Mouse (Mus musculus) forebrain, embryonic 15.5 days (tissue): Measurements from ENCODE around the gene Cryaa. TPM values are rescaled to one million over a fixed set of nuclear protein-coding genes. Genes with fewer than 3 reads are reported as not detected.

ENCODE experiments used
- ATAC-seq: fragments of 200-750 bp; cut with Nextera tagmentation; replicated peaks from 2 replicates; pipeline ENCODE4 v1.8.0; 2017; ENCODE audit warnings: mild to moderate bottlenecking, moderate TSS enrichment, moderate library complexity
- H3K27ac ChIP-seq: fragments of 300-500 bp; sonication (generic); replicated peaks from 2 replicates; pipeline ENCODE4 v1.5.1; 2015; ENCODE audit warnings: mild to moderate bottlenecking, inconsistent platforms
- H3K27me3 ChIP-seq: fragments of 300-500 bp; sonication (generic); 2 replicates; pipeline ENCODE4 v1.6.1; 2015; ENCODE audit warnings: inconsistent platforms
- H3K36me3 ChIP-seq: fragments of 300-500 bp; sonication (generic); 2 replicates; pipeline ENCODE4 v1.6.1; 2015; ENCODE audit warnings: mild to moderate bottlenecking, inconsistent platforms
- H3K4me1 ChIP-seq: fragments of 300-500 bp; sonication (generic); 2 replicates; pipeline ENCODE4 v1.6.1; 2015; ENCODE audit warnings: inconsistent platforms
- H3K4me2 ChIP-seq: fragments of 300-500 bp; sonication (generic); replicated peaks from 2 replicates; pipeline ENCODE4 v1.6.1; 2015; ENCODE audit warnings: mild to moderate bottlenecking, inconsistent platforms
- H3K4me3 ChIP-seq: fragments of 300-500 bp; sonication (generic); 2 replicates; pipeline ENCODE4 v1.5.1; 2015; ENCODE audit warnings: mild to moderate bottlenecking, inconsistent platforms
- H3K9ac ChIP-seq: fragments of 300-500 bp; sonication (generic); replicated peaks from 2 replicates; pipeline ENCODE4 v1.6.1; 2015; ENCODE audit warnings: mild to moderate bottlenecking, inconsistent platforms
- H3K9me3 ChIP-seq: fragments of 300-500 bp; sonication (generic); 2 replicates; pipeline ENCODE4 v1.6.1; 2016; ENCODE audit warnings: inconsistent platforms
- WGBS: fragments of 180-500 bp; shearing (Covaris S2); methylation state at CpG from one replicate; pipeline ENCODE4 v1.1.7; 2015; ENCODE audit warnings: mixed read lengths; 5-methylcytosine and 5-hydroxymethylcytosine counted together
- polyA plus RNA-seq: library from polyadenylated mRNA; unstranded; fragments of >200 nt; fragmentation: Nextera tagmentation; extraction: Ambion mirVana; gene quantifications from 2 replicates; pipeline ENCODE4 v1.2.1, GENCODE M21; 2015

Cryaa gene
- not detected in 2 replicates for polyA plus RNA-seq

GRCm38 (mm10) chr17:31677507-31677906 lies at the start of gene Cryaa:
Gene Cryaa, plus strand, starts transcription at chr17:31677807.
- H3K9ac ChIP-seq, result no peak within 1 kb of the TSS
- no peak for ATAC-seq
- WGBS, result 84% methylated on average over 8 of the region's 8 CpGs
- H3K4me1 ChIP-seq, result no peaks in the 10 kb centered on the region
- H3K9me3 ChIP-seq, result no peaks in the 10 kb centered on the region
- H3K36me3 ChIP-seq, result no peaks in the 10 kb centered on the region
- H3K27ac ChIP-seq, result no peak within 1 kb of the TSS
- no peak within 1 kb of the TSS for H3K4me3 ChIP-seq
- no peak within 1 kb of the TSS for H3K4me2 ChIP-seq
- 0 out of 2 replicates have a peak, but pooled peaks cover 3% of the 10 kb centered on the region for H3K27me3 ChIP-seq

- 91% methylated on average over 2 of the region's 2 CpGs for WGBS
Observed at GRCm38 (mm10) chr17:31627961-31628360, 49.6 kb upstream of the Cryaa start.

GRCm38 (mm10) chr17:31631081-31631800 lies 46.4 kb upstream of the Cryaa start:
- H3K9me3 ChIP-seq, result no peaks in the 10 kb centered on the region
- H3K4me1 ChIP-seq, result peaks cover 1% of the 10 kb centered on the region
- H3K9ac ChIP-seq, result no peak overlapping the region
- H3K4me2 ChIP-seq, result no peak overlapping the region
- 84% methylated on average over 10 of the region's 10 CpGs for WGBS
- H3K36me3 ChIP-seq, result no peaks in the 10 kb centered on the region
- no peak overlapping the region for H3K27ac ChIP-seq
- ATAC-seq, result no peak
- H3K4me3 ChIP-seq, result no peak overlapping the region
- H3K27me3 ChIP-seq, result no peaks in the 10 kb centered on the region

More at GRCm38 (mm10) chr17:31627961-31628360, 49.6 kb upstream of the Cryaa start:
- Histone ChIP-seq H3K27ac (no peak overlapping the region), H3K4me2 (no peak overlapping the region), H3K36me3 (no peaks in the 10 kb centered on the region), H3K4me1 (no peaks in the 10 kb centered on the region), H3K9me3 (no peaks in the 10 kb centered on the region), H3K4me3 (no peak overlapping the region), H3K9ac (no peak overlapping the region), H3K27me3 (no peaks in the 10 kb centered on the region)
- no peak for ATAC-seq

- no peak for ATAC-seq
- H3K4me1 ChIP-seq, result peaks cover 19% of the 10 kb centered on the region
- no peak overlapping the region for H3K4me2 ChIP-seq
- no peak overlapping the region for H3K9ac ChIP-seq
- no peaks in the 10 kb centered on the region for H3K9me3 ChIP-seq
- WGBS, result 71% methylated on average over 6 of the region's 6 CpGs
- no peak overlapping the region for H3K4me3 ChIP-seq
- no peak overlapping the region for H3K27ac ChIP-seq
- H3K36me3 ChIP-seq, result no peaks in the 10 kb centered on the region
- no peaks in the 10 kb centered on the region for H3K27me3 ChIP-seq
Observed at GRCm38 (mm10) chr17:31633007-31633406, 44.6 kb upstream of the Cryaa start.

- no peaks in the 10 kb centered on the region for H3K27me3 ChIP-seq
- no peaks in the 10 kb centered on the region for H3K36me3 ChIP-seq
- H3K9ac ChIP-seq, result no peak overlapping the region
- H3K9me3 ChIP-seq, result no peaks in the 10 kb centered on the region
- no peak overlapping the region for H3K27ac ChIP-seq
- WGBS, result 69% methylated on average over 5 of the region's 5 CpGs
- no peak overlapping the region for H3K4me3 ChIP-seq
- no peak for ATAC-seq
- H3K4me1 ChIP-seq, result peaks cover 29% of the 10 kb centered on the region
- no peak overlapping the region for H3K4me2 ChIP-seq
Observed at GRCm38 (mm10) chr17:31634896-31635295, 42.7 kb upstream of the Cryaa start.

GRCm38 (mm10) chr17:31635781-31636180 lies 41.8 kb upstream of the Cryaa start:
- no peak overlapping the region for H3K27ac ChIP-seq
- peak overlapping the region; percentile 98; the same call in 1 of the 2 replicates for H3K4me2 ChIP-seq
- WGBS, result 65% methylated on average over 11 of the region's 11 CpGs
- no peaks in the 10 kb centered on the region for H3K27me3 ChIP-seq
- H3K36me3 ChIP-seq, result no peaks in the 10 kb centered on the region
- ATAC-seq, result no peak
- peaks cover 30% of the 10 kb centered on the region for H3K4me1 ChIP-seq
- H3K9me3 ChIP-seq, result no peaks in the 10 kb centered on the region
- no peak overlapping the region for H3K9ac ChIP-seq
- H3K4me3 ChIP-seq, result peak overlapping the region; percentile 52; the same call in 1 of the 2 replicates

GRCm38 (mm10) chr17:31636277-31636941 lies 41.2 kb upstream of the Cryaa start:
- 4% methylated on average over 45 of the region's 45 CpGs for WGBS
- no peak overlapping the region; the same call in 1 of the 2 replicates for H3K27ac ChIP-seq
- ATAC-seq, result peak; percentile 47

GRCm38 (mm10) chr17:31636942-31637811 lies 40.4 kb upstream of the Cryaa start, which contains the start of gene Cbs:
Gene Cbs, minus strand, starts transcription at chr17:31637238.
- Histone ChIP-seq H3K4me2 (peak within 1 kb of the TSS; percentile 98), H3K4me1 (peaks cover 30% of the 10 kb centered on the region), H3K36me3 (no peaks in the 10 kb centered on the region), H3K27me3 (no peaks in the 10 kb centered on the region), H3K4me3 (peak within 1 kb of the TSS; percentile 52), H3K9ac (peak within 1 kb of the TSS; percentile 44), H3K9me3 (no peaks in the 10 kb centered on the region), H3K27ac (peak within 1 kb of the TSS; percentile 76)
- 2% methylated on average over 61 of the region's 61 CpGs for WGBS
- ATAC-seq, result peak; percentile 82

More at GRCm38 (mm10) chr17:31636277-31636941, 41.2 kb upstream of the Cryaa start:
- peaks cover 30% of the 10 kb centered on the region for H3K4me1 ChIP-seq
- H3K4me3 ChIP-seq, result peak overlapping the region; percentile 52
- H3K4me2 ChIP-seq, result peak overlapping the region; percentile 98
- H3K27me3 ChIP-seq, result no peaks in the 10 kb centered on the region
- no peaks in the 10 kb centered on the region for H3K9me3 ChIP-seq
- H3K36me3 ChIP-seq, result no peaks in the 10 kb centered on the region
- H3K9ac ChIP-seq, result peak overlapping the region; percentile 44

GRCm38 (mm10) chr17:31637866-31638570 lies 39.6 kb upstream of the Cryaa start:
- peak; percentile 43; the same call in 1 of the 2 replicates for ATAC-seq
- WGBS, result 31% methylated on average over 9 of the region's 9 CpGs
- Histone ChIP-seq H3K4me3 (no peak overlapping the region), H3K4me1 (peaks cover 30% of the 10 kb centered on the region), H3K9ac (no peak overlapping the region), H3K9me3 (no peaks in the 10 kb centered on the region), H3K27me3 (no peaks in the 10 kb centered on the region), H3K4me2 (peak overlapping the region; percentile 98), H3K36me3 (no peaks in the 10 kb centered on the region), H3K27ac (peak overlapping the region; percentile 76)

- 0 out of 2 replicates have a peak overlapping the region, but pooled peaks have one; percentile 8 for H3K27ac ChIP-seq
Observed at GRCm38 (mm10) chr17:31639651-31640050, 38.0 kb upstream of the Cryaa start.

GRCm38 (mm10) chr17:31642331-31642730 lies 35.3 kb upstream of the Cryaa start:
- no peak overlapping the region for H3K27ac ChIP-seq
- H3K9ac ChIP-seq, result no peak overlapping the region
- ATAC-seq, result no peak
- no peaks in the 10 kb centered on the region for H3K27me3 ChIP-seq
- no peak overlapping the region for H3K4me3 ChIP-seq
- H3K4me2 ChIP-seq, result no peak overlapping the region
- peaks cover 18% of the 10 kb centered on the region for H3K4me1 ChIP-seq
- 30% methylated on average over 8 of the region's 8 CpGs for WGBS
- H3K36me3 ChIP-seq, result peaks cover 18% of the 10 kb centered on the region
- H3K9me3 ChIP-seq, result no peaks in the 10 kb centered on the region

More at GRCm38 (mm10) chr17:31639651-31640050, 38.0 kb upstream of the Cryaa start:
- H3K9me3 ChIP-seq, result no peaks in the 10 kb centered on the region
- H3K36me3 ChIP-seq, result no peaks in the 10 kb centered on the region
- 22% methylated on average over 4 of the region's 4 CpGs for WGBS
- no peak for ATAC-seq
- no peaks in the 10 kb centered on the region for H3K27me3 ChIP-seq
- H3K4me3 ChIP-seq, result no peak overlapping the region
- H3K4me1 ChIP-seq, result peaks cover 30% of the 10 kb centered on the region
- no peak overlapping the region for H3K9ac ChIP-seq
- no peak overlapping the region for H3K4me2 ChIP-seq
